Mouse (Mus musculus): ENCODE measurements around the gene H2afx. TPM values are rescaled to one million over a fixed set of nuclear protein-coding genes. Genes with fewer than 3 reads are reported as not detected.
A peak's percentile ranks its signal among the peaks of the same experiment; 100 is the strongest.

H2afx gene
- total RNA-seq, 1 experiment: 967 TPM

GRCm38 (mm10) chr9:44347166-44347565 lies 12.7 kb downstream of the H2afx start:
- Histone ChIP-seq H3K4me3 (ENCODE audit: insufficient read depth in 1 of 2, low read depth in 1 of 2, low read length in 2 of 2, poor library complexity in 1 of 2, severe bottlenecking in 1 of 2) (no peak overlapping the region), H3K9ac (ENCODE audit: insufficient read depth, low read depth, low read length, poor library complexity, severe bottlenecking) (no peak overlapping the region), H3K9me3 (ENCODE audit: control insufficient read depth, insufficient read depth, low read depth, low read length) (no peaks in the 10 kb centered on the region), H3K27ac (ENCODE audit: insufficient read depth, low read depth, low read length, poor library complexity, severe bottlenecking) (peak overlapping the region; percentile 52; the same call in 1 of the 2 replicates), H3K4me1 (ENCODE audit: control insufficient read depth in 2 of 2, insufficient read depth in 2 of 2, low read length in 2 of 2, poor library complexity in 1 of 2) (peaks cover 2 to 19% of the 10 kb centered on the region in 2 experiments; a peak in 3 of 4 replicates), H3K36me3 (ENCODE audit: control insufficient read depth, insufficient read depth, low read length, poor library complexity, severe bottlenecking) (peaks cover 10% of the 10 kb centered on the region; the same call in 1 of the 2 replicates)
- no peak for TF ChIP-seq MAFK (IDR thresholded peaks at IDR 0.05; ENCODE audit: insufficient read depth, low read depth, low read length)
- TF ChIP-seq ZC3H11A (IDR thresholded peaks at IDR 0.05; ENCODE audit: borderline replicate concordance, low read depth, low read length): no peak
- TF ChIP-seq HCFC1 (IDR thresholded peaks at IDR 0.05; ENCODE audit: borderline replicate concordance, insufficient read depth, low read length): no peak
- TF ChIP-seq CHD2 (IDR thresholded peaks at IDR 0.05; ENCODE audit: low read depth, low read length): no peak
- no peak for TF ChIP-seq ZNF384 (IDR thresholded peaks at IDR 0.05; ENCODE audit: low read depth, low read length)
- in situ Hi-C loops (cut with MboI; ENCODE audit: low sequenced_read_pairs in 2 of 2, unreplicated experiment in 2 of 2): no loop called here
- DNase-seq (ENCODE audit: low read depth, low spot score): no peak

GRCm38 (mm10) chr9:44347621-44348020 lies 13.1 kb downstream of the H2afx start:
- no peak for DNase-seq (ENCODE audit: low read depth, low spot score)
- in situ Hi-C loops (cut with MboI; ENCODE audit: low sequenced_read_pairs in 2 of 2, unreplicated experiment in 2 of 2): no loop called here
- Histone ChIP-seq H3K4me3 (ENCODE audit: insufficient read depth in 1 of 2, low read depth in 1 of 2, low read length in 2 of 2, poor library complexity in 1 of 2, severe bottlenecking in 1 of 2) (no peak overlapping the region), H3K9ac (ENCODE audit: insufficient read depth, low read depth, low read length, poor library complexity, severe bottlenecking) (no peak overlapping the region), H3K36me3 (ENCODE audit: control insufficient read depth, insufficient read depth, low read length, poor library complexity, severe bottlenecking) (peaks cover 11% of the 10 kb centered on the region; the same call in 1 of the 2 replicates), H3K9me3 (ENCODE audit: control insufficient read depth, insufficient read depth, low read depth, low read length) (no peaks in the 10 kb centered on the region), H3K4me1 (ENCODE audit: control insufficient read depth in 2 of 2, insufficient read depth in 2 of 2, low read length in 2 of 2, poor library complexity in 1 of 2) (peaks cover 2 to 18% of the 10 kb centered on the region in 2 experiments; a peak in 3 of 4 replicates), H3K27ac (ENCODE audit: insufficient read depth, low read depth, low read length, poor library complexity, severe bottlenecking) (peak overlapping the region; percentile 52; the same call in 1 of the 2 replicates)
- no peak for TF ChIP-seq MAFK (IDR thresholded peaks at IDR 0.05; ENCODE audit: insufficient read depth, low read depth, low read length)
- no peak for TF ChIP-seq CHD2 (IDR thresholded peaks at IDR 0.05; ENCODE audit: low read depth, low read length)
- no peak for TF ChIP-seq ZNF384 (IDR thresholded peaks at IDR 0.05; ENCODE audit: low read depth, low read length)
- TF ChIP-seq HCFC1 (IDR thresholded peaks at IDR 0.05; ENCODE audit: borderline replicate concordance, insufficient read depth, low read length): no peak
- TF ChIP-seq ZC3H11A (IDR thresholded peaks at IDR 0.05; ENCODE audit: borderline replicate concordance, low read depth, low read length): no peak

GRCm38 (mm10) chr9:44348546-44348945 lies 14.1 kb downstream of the H2afx start:
- peaks cover 20% of the 10 kb centered on the region for H3K36me3 ChIP-seq (ENCODE audit: control insufficient read depth, insufficient read depth, low read length, poor library complexity, severe bottlenecking)
- H3K4me3 ChIP-seq (ENCODE audit: insufficient read depth in 1 of 2, low read depth in 1 of 2, low read length in 2 of 2, poor library complexity in 1 of 2, severe bottlenecking in 1 of 2): no peak overlapping the region
- peaks cover 2 to 15% of the 10 kb centered on the region in 2 experiments; a peak in 3 of 4 replicates for H3K4me1 ChIP-seq (ENCODE audit: control insufficient read depth in 2 of 2, insufficient read depth in 2 of 2, low read length in 2 of 2, poor library complexity in 1 of 2)
- TF ChIP-seq ZC3H11A (IDR thresholded peaks at IDR 0.05; ENCODE audit: borderline replicate concordance, low read depth, low read length) (no peak), CHD2 (IDR thresholded peaks at IDR 0.05; ENCODE audit: low read depth, low read length) (no peak), HCFC1 (IDR thresholded peaks at IDR 0.05; ENCODE audit: borderline replicate concordance, insufficient read depth, low read length) (no peak), ZNF384 (IDR thresholded peaks at IDR 0.05; ENCODE audit: low read depth, low read length) (no peak), MAFK (IDR thresholded peaks at IDR 0.05; ENCODE audit: insufficient read depth, low read depth, low read length) (no peak)
- no peak overlapping the region for H3K27ac ChIP-seq (ENCODE audit: insufficient read depth, low read depth, low read length, poor library complexity, severe bottlenecking)
- no peaks in the 10 kb centered on the region for H3K9me3 ChIP-seq (ENCODE audit: control insufficient read depth, insufficient read depth, low read depth, low read length)
- in situ Hi-C loops (cut with MboI; ENCODE audit: low sequenced_read_pairs in 2 of 2, unreplicated experiment in 2 of 2): no loop called here
- no peak for DNase-seq (ENCODE audit: low read depth, low spot score)
- no peak overlapping the region for H3K9ac ChIP-seq (ENCODE audit: insufficient read depth, low read depth, low read length, poor library complexity, severe bottlenecking)

GRCm38 (mm10) chr9:44351396-44351795 lies 16.9 kb downstream of the H2afx start:
- in situ Hi-C loops (cut with MboI; ENCODE audit: low sequenced_read_pairs in 2 of 2, unreplicated experiment in 2 of 2): no loop called here
- TF ChIP-seq ZNF384 (IDR thresholded peaks at IDR 0.05; ENCODE audit: low read depth, low read length) (no peak), HCFC1 (IDR thresholded peaks at IDR 0.05; ENCODE audit: borderline replicate concordance, insufficient read depth, low read length) (no peak), MAFK (IDR thresholded peaks at IDR 0.05; ENCODE audit: insufficient read depth, low read depth, low read length) (no peak), CHD2 (IDR thresholded peaks at IDR 0.05; ENCODE audit: low read depth, low read length) (no peak), ZC3H11A (IDR thresholded peaks at IDR 0.05; ENCODE audit: borderline replicate concordance, low read depth, low read length) (no peak)
- H3K9ac ChIP-seq (ENCODE audit: insufficient read depth, low read depth, low read length, poor library complexity, severe bottlenecking): no peak overlapping the region
- no peak overlapping the region for H3K4me3 ChIP-seq (ENCODE audit: insufficient read depth in 1 of 2, low read depth in 1 of 2, low read length in 2 of 2, poor library complexity in 1 of 2, severe bottlenecking in 1 of 2)
- peaks cover 42% of the 10 kb centered on the region for H3K36me3 ChIP-seq (ENCODE audit: control insufficient read depth, insufficient read depth, low read length, poor library complexity, severe bottlenecking)
- peaks cover 2 to 9% of the 10 kb centered on the region in 2 experiments; a peak in 1 of 4 replicates for H3K4me1 ChIP-seq (ENCODE audit: control insufficient read depth in 2 of 2, insufficient read depth in 2 of 2, low read length in 2 of 2, poor library complexity in 1 of 2)
- no peak for DNase-seq (ENCODE audit: low read depth, low spot score)
- H3K27ac ChIP-seq (ENCODE audit: insufficient read depth, low read depth, low read length, poor library complexity, severe bottlenecking): no peak overlapping the region
- H3K9me3 ChIP-seq (ENCODE audit: control insufficient read depth, insufficient read depth, low read depth, low read length): no peaks in the 10 kb centered on the region
